Mouse (Mus musculus) forebrain, embryonic 15.5 days (tissue): ENCODE results near the gene Adrm1. TPM values are rescaled to one million over a fixed set of nuclear protein-coding genes. Genes with fewer than 3 reads are reported as not detected.
A peak's percentile ranks its signal among the peaks of the same experiment; 100 is the strongest.

Source experiments
- ATAC-seq: fragments of 200-750 bp; cut with Nextera tagmentation; replicated peaks from 2 replicates; pipeline ENCODE4 v1.8.0; 2017; ENCODE audit warnings: mild to moderate bottlenecking, moderate TSS enrichment, moderate library complexity
- H3K27ac ChIP-seq: fragments of 300-500 bp; sonication (generic); replicated peaks from 2 replicates; pipeline ENCODE4 v1.5.1; 2015; ENCODE audit warnings: mild to moderate bottlenecking, inconsistent platforms
- H3K27me3 ChIP-seq: fragments of 300-500 bp; sonication (generic); 2 replicates; pipeline ENCODE4 v1.6.1; 2015; ENCODE audit warnings: inconsistent platforms
- H3K36me3 ChIP-seq: fragments of 300-500 bp; sonication (generic); 2 replicates; pipeline ENCODE4 v1.6.1; 2015; ENCODE audit warnings: mild to moderate bottlenecking, inconsistent platforms
- H3K4me1 ChIP-seq: fragments of 300-500 bp; sonication (generic); 2 replicates; pipeline ENCODE4 v1.6.1; 2015; ENCODE audit warnings: inconsistent platforms
- H3K4me2 ChIP-seq: fragments of 300-500 bp; sonication (generic); replicated peaks from 2 replicates; pipeline ENCODE4 v1.6.1; 2015; ENCODE audit warnings: mild to moderate bottlenecking, inconsistent platforms
- H3K4me3 ChIP-seq: fragments of 300-500 bp; sonication (generic); 2 replicates; pipeline ENCODE4 v1.5.1; 2015; ENCODE audit warnings: mild to moderate bottlenecking, inconsistent platforms
- H3K9ac ChIP-seq: fragments of 300-500 bp; sonication (generic); replicated peaks from 2 replicates; pipeline ENCODE4 v1.6.1; 2015; ENCODE audit warnings: mild to moderate bottlenecking, inconsistent platforms
- H3K9me3 ChIP-seq: fragments of 300-500 bp; sonication (generic); 2 replicates; pipeline ENCODE4 v1.6.1; 2016; ENCODE audit warnings: inconsistent platforms
- WGBS: fragments of 180-500 bp; shearing (Covaris S2); methylation state at CpG from one replicate; pipeline ENCODE4 v1.1.7; 2015; ENCODE audit warnings: mixed read lengths; 5-methylcytosine and 5-hydroxymethylcytosine counted together
- microRNA-seq: library from miRNA; unstranded; fragments of <30 nt; microRNA quantifications from one replicate; pipeline ENCODE4, GENCODE M21; 2016
- polyA plus RNA-seq: library from polyadenylated mRNA; unstranded; fragments of >200 nt; fragmentation: Nextera tagmentation; extraction: Ambion mirVana; gene quantifications from 2 replicates; pipeline ENCODE4 v1.2.1, GENCODE M21; 2015

Adrm1 gene
- polyA plus RNA-seq, 1 experiment from 2014 or later: 201 TPM

DNA sequence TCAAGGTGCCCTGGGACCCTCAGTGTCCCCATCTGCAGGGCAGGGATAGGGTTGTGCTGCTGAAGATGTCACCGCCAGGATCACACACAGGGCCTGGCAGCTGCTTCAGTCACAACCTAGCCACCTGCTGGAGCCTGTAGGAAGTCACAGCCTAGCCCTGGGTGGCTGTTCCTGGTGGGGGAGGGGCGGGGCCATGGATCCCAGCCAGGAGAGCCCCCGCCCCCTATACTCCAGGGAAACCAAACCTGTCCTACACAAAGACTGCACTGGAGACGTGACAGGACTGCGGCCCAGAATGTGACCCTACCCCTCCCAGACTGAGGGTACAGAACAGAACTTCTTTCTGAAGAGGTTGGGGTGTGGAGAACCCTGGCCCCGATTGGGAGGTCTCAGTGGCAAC lies 51.0 kb downstream of the Adrm1 start:
- 11% methylated on average over 6 of the region's 6 CpGs for WGBS
- Histone ChIP-seq H3K9ac (no peak overlapping the region), H3K4me3 (no peak overlapping the region), H3K4me1 (peaks cover 38% of the 10 kb centered on the region), H3K4me2 (no peak overlapping the region), H3K9me3 (no peaks in the 10 kb centered on the region), H3K27ac (no peak overlapping the region), H3K36me3 (no peaks in the 10 kb centered on the region), H3K27me3 (peaks cover 6% of the 10 kb centered on the region; the same call in 1 of the 2 replicates)
- no peak for ATAC-seq

DNA sequence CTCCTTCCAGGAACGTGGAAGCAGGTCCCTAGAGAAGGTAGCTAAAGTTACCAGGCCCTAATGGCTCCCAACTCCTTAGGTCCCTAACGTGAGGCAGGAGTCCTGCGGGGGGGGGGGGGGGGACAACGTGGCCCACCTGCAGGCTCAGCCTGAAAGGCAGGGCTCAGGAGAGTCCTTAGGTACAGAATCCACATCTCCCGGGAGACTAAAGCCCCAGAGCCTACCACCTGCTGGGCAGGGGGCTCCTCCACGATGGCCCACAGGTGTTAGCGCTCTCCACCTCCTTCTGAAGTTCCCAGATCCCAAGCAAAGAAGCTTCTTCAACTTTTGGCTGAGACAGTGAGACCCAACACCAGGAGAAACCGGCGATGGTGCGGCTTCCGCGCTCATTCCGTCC lies 53.4 kb downstream of the Adrm1 start:
- Histone ChIP-seq H3K9ac (no peak overlapping the region), H3K36me3 (no peaks in the 10 kb centered on the region), H3K9me3 (no peaks in the 10 kb centered on the region), H3K4me2 (peak overlapping the region; percentile 98), H3K4me3 (peak overlapping the region; percentile 58), H3K4me1 (peaks cover 39% of the 10 kb centered on the region), H3K27me3 (peaks cover 6% of the 10 kb centered on the region; the same call in 1 of the 2 replicates), H3K27ac (no peak overlapping the region)
- 4% methylated on average over 12 of the region's 13 CpGs for WGBS
- no peak for ATAC-seq

DNA sequence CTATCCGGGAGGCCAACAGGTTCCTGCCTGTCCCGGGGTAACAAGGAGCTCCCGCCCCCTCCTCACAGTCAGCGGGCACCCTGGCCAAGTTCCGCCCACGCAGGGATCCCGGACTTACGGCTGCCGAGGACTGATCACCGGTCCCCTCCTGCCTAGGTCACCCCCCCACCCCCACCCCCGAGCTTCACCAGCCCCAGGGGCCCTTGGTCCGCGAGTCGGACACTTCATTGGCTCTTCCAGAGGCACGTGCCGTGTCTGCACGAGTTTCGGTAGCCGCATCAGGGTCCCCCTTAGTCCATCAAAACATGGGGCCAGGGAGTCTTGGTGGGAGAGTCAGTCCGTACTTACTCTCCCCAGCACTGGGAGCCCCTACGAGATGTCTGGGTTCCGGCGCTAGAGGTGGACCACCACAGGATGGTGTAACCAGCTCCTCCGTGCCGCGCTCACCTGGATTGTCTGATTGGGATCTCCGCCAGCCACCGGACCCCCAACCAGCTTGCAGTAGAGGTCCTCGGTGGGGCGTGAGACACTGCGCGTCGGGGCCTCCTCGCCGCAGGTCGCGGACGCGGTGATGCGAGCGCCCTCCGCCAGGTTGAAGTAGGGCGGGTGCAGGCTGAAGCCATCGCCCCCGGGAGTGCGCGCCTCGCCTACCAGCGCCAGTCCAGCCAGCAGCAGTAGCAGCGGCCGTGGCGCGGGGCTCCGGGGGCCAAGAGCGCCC lies 53.9 kb downstream of the Adrm1 start:
- no peaks in the 10 kb centered on the region for H3K9me3 ChIP-seq
- H3K4me1 ChIP-seq: peaks cover 39% of the 10 kb centered on the region
- peak; percentile 23 for ATAC-seq
- H3K4me2 ChIP-seq: peak overlapping the region; percentile 98
- H3K27ac ChIP-seq: no peak overlapping the region
- H3K27me3 ChIP-seq: peaks cover 6% of the 10 kb centered on the region; the same call in 1 of the 2 replicates
- peak overlapping the region; percentile 58 for H3K4me3 ChIP-seq
- H3K36me3 ChIP-seq: no peaks in the 10 kb centered on the region
- WGBS: under 1% methylated on average over 55 of the region's 55 CpGs
- H3K9ac ChIP-seq: peak overlapping the region; percentile 49

Small RNAs within 50 kb of the gene (microRNA-seq; reads per million reads assigned to microRNA genes)
- gene Mir7005: not detected

Other genes with a start within 250 kb of the Adrm1 start
- 4.4 and 5.3 TPM in 2 replicates for gene Taf4, start 194.8 kb upstream of the Adrm1 start, polyA plus RNA-seq
- gene Lsm14b, start 146.5 kb upstream of the Adrm1 start, polyA plus RNA-seq: 20.6 and 23.6 TPM in 2 replicates
- 541 and 580 TPM in 2 replicates for gene Psma7, start 129.1 kb upstream of the Adrm1 start, polyA plus RNA-seq
- gene Ss18l1, start 129.0 kb upstream of the Adrm1 start, polyA plus RNA-seq: 57.5 and 59.5 TPM in 2 replicates
- gene Mtg2, start 100.9 kb upstream of the Adrm1 start, polyA plus RNA-seq: 35.6 and 38.5 TPM in 2 replicates
- gene Hrh3, start 67.0 kb upstream of the Adrm1 start, polyA plus RNA-seq: 2.3 and 2.7 TPM in 2 replicates
- gene Osbpl2, start 52.2 kb upstream of the Adrm1 start, polyA plus RNA-seq: 66.3 and 67.3 TPM in 2 replicates
- 3.0 and 3.1 TPM in 2 replicates for gene Lama5, start 54.4 kb downstream of the Adrm1 start, polyA plus RNA-seq
- gene Rps21, start 85.9 kb downstream of the Adrm1 start, polyA plus RNA-seq: 407 and 432 TPM in 2 replicates
- 18.4 and 21.6 TPM in 2 replicates for gene Cables2, start 102.0 kb downstream of the Adrm1 start, polyA plus RNA-seq
- gene Rbbp8nl, start 118.4 kb downstream of the Adrm1 start, polyA plus RNA-seq: not detected in 2 replicates
- not detected in 2 replicates for gene Gata5, start 163.2 kb downstream of the Adrm1 start, polyA plus RNA-seq